Mouse (Mus musculus) thymus, adult 2 months (tissue): ENCODE measurements at regions not wholly inside any gene's neighbourhood (a gene's known extent, or its start where the extent isn't known, plus 50 kb on each side); places are given as distances from the start of the nearest gene placed in this dataset.

Source experiments
- CTCF ChIP-seq: fragments of 200-500 bp; IDR thresholded peaks from 2 replicates; pipeline ENCODE4 v1.5.1; 2012; ENCODE audit warnings: mild to moderate bottlenecking, control low read depth, low read length, moderate library complexity, borderline replicate concordance; ENCODE audit not compliant: control insufficient read depth, poor library complexity, insufficient read depth; ENCODE audit errors: extremely low read depth
- POLR2A ChIP-seq: fragments of 200-500 bp; IDR thresholded peaks from 2 replicates; pipeline ENCODE4 v1.6.1; 2012; ENCODE audit warnings: mild to moderate bottlenecking, low read length, control low read depth, moderate library complexity; ENCODE audit not compliant: control insufficient read depth, poor library complexity, insufficient read depth; ENCODE audit errors: extremely low read depth

DNA sequence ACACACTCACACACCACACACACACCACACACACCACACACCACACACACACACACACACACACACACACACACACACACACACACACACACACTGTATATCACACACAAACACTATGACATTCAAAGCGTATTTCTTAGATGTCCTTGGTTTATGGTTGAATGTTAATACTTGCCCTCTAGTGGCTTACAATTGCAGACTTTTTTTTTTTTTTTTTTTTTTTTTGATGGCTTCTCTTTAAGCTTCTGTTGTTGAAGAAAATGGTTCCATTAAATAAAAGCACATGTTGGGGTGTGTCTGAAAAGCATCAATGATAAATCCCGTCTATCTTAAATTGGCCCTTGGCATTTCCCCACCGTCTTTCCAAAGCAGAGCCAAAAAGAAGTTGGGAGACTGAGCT lies 79.5 kb upstream of the Nrbf2 start:
- TF ChIP-seq CTCF, result no peak
- no peak for TF ChIP-seq POLR2A
